Mouse (Mus musculus): ENCODE results near the gene Camk2d.

GRCm38 (mm10) chr3:126735211-126735610 is 139.1 kb downstream of the Camk2d start:
- TF ChIP-seq CTCF (IDR thresholded peaks at IDR 0.05; ENCODE audit: low read depth, low read length): no peak
- TF ChIP-seq GATA1 (IDR thresholded peaks at IDR 0.05; ENCODE audit: borderline replicate concordance, low read length): no peak

Measured in G1E (cell line).